Mouse (Mus musculus) spleen, postnatal 14 days (tissue): ENCODE results near the gene Ppp1r9a.

Source experiments
- DNase-seq, 2 experiments: peaks; one replicate each; pipeline ENCODE4 v3.0.0; 2021 to 2022; ENCODE audit warnings: low spot score in 2 of 2

Ppp1r9a gene

DNA sequence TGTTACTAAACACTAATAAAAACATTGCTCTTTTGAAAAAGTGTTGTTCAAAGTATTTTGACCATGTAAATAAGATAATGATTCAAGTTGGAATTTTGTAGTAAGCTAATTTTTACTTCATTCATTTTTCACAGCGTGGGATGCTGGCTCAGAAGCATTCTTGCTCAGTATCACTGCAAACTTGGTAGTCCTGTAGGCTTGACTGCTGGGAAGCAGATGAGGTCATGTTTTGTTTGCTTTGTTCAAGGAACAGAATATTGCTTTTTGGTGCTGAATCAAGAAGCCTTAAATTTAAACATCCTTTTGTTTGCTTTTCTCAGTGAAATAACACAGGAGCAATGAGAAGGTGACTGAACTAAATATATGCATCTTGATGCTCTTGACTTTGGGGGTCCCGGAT, 136.6 kb downstream of the Ppp1r9a start:
- DNase-seq, result no peak

DNA sequence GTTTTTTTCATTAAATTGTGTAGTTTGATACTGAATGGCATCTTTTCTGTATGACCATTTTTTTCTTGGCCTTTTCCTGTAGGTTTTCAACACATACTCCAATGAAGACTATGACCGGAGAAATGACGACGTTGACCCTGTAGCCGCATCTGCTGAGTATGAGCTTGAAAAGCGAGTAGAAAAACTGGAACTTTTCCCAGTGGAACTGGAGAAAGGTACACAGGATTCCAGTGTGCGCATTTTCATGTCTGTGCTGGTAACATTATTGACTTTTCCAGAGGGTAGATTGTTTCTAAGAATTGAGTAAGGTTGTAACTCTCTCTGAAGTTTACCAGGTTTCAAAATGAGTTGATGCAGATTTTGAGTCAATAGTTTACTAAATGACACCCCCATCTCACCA, 143.1 kb downstream of the Ppp1r9a start:
- DNase-seq, result no peak

DNA sequence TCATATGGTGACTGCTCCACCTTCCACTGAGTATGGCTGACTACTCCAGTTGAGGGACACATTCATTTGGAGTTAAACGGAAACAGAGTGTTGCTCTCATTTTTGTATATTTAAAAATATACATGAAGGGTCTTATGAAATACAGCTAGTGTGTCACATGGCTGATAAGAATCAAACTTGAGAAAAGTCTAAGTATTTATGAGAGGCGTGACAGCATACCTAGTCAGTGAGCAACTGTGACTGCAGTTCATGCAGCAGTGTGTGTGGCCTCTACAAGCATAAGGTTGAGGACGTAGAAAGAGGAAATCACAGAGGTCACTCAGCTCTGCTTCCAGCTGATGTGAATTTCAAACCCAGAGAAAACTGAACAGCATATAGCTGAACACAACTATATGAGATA, 145.3 kb downstream of the Ppp1r9a start:
- no peak for DNase-seq

DNA sequence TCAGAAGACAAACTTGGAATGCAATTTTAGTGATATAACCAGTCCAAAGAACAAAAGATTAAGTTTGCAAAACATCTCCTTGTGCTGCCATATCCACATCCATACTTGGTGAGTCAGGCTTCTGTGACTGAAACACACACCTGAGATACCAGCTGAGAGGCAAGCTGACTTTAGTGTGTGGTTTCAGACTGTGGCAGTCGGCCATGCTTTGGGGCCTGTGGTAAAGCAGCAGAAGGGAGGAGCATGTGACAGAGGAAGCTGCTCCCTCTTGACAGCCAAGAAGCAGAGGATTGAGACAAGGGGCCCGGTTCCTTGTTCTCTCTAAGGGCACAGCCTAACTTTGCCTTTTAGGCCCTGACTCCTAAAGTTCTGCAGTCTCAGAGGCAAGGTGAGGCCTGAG, 149.6 kb downstream of the Ppp1r9a start:
- DNase-seq, result no peak

DNA sequence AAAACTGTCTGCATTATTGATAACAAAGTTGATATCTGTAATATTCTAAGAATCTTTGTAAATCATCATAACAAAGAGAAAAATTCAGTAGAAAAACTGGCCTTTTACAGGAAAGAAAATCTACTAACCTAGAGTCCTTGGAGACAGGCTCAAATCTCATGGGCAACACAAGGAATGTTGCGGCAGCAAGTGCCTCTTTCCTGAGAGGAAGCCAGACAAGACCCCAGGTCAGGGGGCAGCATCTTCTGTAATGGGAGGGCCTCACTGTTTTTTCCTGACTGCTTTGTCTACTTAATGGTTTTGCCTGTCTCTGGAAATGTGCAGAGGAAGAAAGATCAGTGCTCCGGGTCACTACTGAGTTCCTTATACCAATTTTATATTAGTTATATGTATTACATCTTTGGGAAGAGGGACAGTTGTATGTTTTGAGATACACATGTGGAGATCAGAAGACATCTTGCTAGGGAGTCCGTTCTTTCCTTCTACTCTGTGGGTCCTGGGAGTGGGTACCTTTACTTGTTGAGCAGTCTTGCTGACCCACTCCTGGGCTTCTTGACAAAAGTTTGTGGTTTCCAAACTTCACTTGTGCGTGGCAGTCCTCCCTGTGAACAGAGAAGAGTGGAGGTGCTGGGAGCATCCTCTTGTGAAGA, 151.9 kb downstream of the Ppp1r9a start:
- no peak for DNase-seq

DNA sequence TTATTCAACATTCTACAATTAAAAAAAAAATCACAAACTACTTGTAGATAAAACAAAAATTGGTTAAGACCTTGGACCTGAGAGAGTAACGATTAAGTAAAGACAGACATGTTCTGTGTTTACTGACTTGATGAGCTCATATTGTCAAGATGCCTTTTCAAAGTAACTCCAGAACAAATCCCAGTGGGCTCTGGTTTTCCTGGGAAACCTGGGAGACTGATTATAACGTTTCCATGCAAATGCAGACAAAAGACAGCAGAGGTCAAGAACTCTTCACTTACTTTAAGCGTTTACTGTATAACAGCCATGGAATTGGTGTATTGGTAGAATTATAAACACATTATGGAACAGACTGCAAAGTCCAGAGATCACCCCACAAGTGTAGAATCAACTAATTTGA, 172.0 kb downstream of the Ppp1r9a start:
- no peak for DNase-seq

DNA sequence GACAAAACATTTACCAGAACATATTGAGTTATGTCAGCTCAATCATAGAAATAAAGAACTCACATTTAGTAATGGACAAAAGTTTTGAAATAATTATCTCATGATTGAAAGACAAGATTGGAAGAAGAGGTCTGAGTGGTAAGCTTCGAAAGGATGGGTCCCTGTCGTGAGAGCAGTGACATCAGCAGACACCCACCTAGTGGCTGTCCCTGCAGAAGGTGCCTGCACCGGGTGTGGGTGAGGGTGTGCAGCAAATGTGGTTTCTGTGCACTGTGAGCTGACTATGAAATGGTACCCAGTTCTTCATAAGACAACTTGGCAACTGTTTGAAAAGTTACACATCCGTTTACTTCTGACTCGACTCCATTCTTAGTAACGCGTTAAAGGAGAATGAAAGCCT, 173.0 kb downstream of the Ppp1r9a start:
- no peak for DNase-seq

DNA sequence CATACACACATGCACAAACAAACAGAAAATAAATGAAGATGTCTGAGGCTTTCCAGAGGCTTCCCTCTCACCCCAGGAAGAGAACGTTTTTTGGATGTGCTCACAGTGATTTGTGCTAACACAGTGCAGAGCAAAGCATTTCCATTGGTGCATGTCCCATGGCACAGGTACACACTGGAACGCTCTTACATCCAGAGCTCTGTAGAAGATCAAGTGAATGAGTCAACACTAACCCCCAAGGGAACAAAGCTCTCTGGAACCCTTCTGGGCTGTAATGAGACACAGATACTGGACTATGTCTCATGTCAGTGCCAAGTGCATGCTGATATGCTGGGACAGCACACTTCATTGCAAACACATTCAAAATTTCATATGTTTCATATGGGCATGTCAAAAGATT, 175.3 kb downstream of the Ppp1r9a start:
- DNase-seq, result no peak

DNA sequence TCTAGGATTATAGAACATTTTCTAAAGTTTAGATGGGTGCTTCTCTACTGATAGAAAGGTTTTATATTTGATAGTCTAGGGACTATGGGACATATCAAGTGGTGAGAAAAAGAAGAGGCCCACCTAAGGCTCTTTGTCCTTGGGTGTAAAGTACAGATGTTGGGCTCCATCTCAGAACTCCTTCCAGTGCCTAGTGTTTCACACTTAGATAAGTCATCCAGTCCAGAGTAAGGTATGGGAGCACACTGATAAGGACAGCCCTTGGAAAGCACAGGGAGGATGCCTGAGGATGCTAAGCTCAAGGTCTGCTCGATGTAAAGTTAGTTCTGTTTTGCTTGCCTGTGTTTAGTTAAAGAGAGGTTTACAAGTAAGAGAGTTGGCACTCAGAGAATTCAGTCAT, 176.4 kb downstream of the Ppp1r9a start:
- DNase-seq, result no peak

DNA sequence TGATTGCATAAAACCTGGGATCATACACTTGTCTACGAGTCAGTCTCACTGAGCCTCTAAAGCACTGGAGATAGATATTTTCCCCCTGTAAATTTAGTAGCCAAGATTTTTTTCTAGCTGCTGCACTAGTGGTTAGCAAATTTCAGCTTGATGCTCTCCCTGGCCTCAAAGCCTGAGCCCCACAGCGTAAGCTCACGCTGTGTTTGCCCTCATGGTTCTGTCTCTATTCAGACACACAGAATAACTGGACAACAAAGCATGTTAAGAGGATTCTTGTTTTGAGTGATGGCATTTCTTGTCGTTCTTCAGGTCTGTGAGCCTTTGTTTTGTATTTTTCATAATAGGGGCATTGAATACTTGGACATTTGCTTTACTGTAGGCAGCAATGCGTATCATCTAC, 177.4 kb downstream of the Ppp1r9a start:
- DNase-seq, result no peak

DNA sequence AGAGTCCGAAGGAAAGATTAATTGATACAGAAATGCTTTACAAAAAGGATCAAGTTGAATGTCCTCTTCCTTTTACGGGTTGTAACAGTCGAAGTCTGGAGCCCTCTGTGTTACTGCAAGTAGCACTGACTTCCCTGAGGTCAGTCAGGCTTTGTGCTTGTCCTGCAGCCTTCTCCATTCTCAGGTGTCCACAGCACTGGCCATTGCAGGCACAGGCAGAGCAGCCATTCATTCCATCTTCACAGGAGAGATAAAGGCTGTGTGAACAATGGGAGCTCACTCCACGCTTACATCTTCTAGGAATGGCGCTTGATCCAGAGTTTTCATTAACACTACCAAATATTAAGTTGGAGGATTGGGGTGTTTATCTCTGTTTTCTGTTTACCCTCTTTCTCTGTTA, 177.8 kb downstream of the Ppp1r9a start:
- no peak for DNase-seq

DNA sequence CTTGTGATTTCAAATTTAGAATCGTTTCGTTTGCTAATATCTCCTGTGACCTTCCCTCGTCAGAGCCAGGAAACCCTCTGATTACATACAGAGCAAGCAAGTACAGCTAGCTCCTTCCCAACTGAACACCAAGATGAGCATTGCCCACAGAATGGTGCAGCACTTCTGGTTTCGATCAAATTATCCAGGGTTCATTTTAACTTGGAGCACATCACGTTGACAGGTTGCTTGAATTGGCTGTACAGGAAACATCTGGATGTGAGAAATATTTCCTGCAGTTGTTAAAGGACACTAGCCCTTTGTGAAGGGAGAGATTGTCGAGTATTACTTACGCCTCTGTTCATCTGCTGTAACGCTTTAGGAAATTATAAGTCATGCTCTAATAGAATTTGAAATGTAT, 178.4 kb downstream of the Ppp1r9a start:
- DNase-seq, result no peak

DNA sequence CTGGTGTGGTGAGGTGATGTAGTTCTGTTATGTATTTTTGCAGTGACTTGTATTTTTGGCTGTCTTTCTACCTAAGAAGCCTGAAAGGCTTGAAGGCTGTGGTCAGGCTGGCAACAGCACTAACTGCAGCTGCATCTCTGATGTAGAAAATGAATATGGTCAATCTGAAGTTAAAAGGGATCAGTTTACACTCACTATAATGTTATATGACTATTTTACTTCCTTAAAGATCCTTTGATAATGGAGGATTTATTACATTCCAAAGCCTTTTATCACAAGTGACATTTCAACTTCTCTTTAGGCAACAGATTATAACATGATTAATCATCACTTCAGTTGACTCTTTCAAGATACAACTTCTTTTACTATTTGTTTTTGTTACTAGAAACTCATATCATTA, 179.4 kb downstream of the Ppp1r9a start:
- DNase-seq, result no peak

DNA sequence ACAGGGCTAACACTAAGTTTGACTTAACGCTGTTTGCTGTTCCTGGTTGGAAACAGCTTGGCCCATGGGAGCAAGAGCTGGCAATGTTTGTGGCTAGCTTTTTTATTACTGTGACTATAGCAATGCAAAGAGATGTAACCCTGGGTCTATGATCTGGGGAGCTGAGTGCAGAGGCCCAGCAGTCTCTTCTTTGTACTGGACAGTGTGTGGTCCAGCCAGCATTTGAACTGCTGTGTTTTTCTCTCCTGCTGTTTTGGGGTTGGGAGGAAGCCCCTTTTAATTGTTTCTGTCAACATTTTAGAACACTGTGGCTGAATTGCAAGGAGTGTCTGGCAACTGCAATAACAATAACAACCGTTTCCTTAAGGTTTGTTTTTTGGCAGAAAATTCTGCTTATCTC, 180.0 kb downstream of the Ppp1r9a start:
- DNase-seq, result no peak

DNA sequence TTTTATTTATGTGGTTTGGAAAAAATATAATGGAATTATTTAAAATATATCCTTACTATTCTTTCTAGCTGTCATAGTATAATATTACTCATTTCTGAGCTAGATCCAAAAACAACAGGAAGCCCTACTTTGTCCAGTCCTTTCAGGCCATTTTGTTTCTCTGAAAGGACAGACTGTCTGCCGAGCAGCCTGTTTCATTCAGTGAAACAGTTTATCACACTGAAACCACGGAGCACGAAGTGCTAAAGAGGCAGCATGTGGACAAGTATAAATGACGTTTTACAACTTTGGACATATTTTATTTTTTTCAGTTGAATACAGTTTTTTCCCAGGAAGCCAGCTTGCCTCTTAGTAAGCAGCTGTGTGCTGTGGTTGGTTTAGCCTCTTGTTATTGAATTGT, 181.2 kb downstream of the Ppp1r9a start:
- DNase-seq, result no peak

DNA sequence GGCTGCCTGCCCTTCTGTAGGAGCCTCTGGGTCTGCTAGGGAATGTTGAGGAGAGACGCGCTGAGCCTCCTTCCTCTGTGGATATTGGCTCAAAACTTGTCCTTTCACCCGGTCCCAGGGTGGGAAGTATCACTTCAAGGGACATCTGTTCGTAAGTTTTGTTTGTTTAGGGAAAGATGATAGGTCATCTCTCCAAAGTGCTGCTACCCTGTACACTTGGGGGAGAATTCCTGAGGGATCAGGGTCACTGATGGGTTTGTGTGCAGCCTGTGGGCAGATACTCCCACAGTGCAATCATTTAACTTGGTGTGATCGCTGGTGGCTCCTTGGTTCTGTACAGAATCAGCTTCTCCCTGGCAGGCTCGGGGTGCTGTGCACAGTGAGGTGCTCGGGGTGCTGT, 189.2 kb downstream of the Ppp1r9a start:
- no peak for DNase-seq

DNA sequence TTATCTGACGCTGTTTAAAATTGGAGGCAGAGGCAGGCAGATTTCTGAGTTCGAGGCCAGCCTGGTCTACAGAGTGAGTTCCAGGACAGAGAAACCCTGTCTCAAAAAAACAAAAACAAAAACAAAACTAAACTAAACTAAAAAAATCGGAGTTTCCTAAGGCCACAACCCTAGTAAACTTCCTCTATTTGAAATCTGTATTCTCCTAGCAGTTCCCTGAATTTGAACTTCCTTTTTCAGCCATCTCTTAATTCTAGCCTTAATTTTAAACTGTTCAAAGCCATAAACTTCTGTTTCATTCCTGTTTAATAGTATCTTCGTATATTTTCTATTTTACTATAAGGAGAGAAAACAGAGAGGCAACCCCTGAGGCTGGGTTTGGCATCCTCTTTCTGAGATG, 190.1 kb downstream of the Ppp1r9a start:
- DNase-seq, result no peak

DNA sequence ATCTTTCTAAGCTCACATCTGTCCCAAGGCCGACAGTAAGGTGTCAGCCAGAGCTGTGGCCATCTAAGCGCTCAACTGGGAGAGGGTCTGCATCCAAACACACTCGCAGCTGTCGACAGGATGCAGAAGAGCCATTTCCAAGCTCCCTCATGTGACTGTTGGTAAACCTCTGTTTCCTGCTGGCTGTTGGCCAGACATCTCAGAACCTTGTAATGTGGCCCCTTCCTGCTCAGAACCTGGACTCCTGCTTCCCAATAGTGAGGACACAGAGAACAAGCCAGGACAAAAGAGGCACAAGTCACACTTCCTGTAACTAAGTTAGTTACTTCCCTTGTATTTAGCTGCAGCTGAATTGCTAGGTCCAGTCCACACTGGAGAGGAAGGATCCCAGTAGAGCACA, 190.8 kb downstream of the Ppp1r9a start:
- no peak for DNase-seq

DNA sequence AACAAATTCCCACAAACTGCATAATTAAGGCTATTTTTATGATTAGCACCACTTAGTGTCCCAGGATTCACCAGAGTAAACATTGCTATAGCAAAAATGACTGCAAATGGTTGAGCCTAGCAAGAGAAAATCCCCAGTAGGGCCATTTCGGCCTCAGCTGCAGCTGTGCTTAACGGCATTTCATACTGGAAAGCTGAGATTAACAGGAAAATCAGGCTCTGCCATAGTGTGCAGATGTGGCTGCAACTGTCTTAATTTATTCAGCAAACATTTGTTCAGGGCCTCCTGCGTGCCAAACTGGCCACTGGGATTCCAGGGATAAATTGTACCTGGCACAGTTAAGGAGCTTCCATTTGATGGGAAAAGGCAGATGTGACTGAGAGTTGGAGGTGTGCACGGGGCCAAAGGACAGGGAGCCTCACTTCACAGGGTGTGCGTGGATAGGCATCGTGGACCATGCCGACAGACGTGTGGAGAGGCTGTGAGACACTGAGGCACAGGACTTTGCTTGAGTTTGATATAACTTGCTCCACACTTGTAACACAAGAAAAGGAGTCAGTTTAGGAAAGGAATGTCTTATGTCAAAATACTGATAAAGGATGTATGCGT, 192.8 kb downstream of the Ppp1r9a start:
- DNase-seq, result no peak

DNA sequence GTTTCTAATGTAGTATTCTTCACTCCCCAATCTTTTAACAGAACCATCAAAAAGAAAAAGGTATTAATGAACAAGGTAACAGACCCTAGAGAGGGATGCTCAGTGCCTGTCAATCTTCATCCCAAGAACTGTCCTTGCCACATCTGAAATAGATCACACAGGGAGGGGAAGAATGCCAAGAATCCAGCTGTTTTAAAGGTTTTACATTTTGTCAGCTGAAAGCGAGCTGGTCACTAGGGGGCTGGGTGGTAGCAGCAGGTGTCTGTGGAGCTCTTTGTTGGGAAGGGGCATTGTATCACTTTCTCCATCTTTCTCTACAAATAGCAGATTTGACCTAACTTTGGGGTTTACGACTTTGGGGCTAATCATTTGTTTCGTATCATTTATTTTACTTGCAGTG, 194.6 kb downstream of the Ppp1r9a start:
- no peak for DNase-seq

DNA sequence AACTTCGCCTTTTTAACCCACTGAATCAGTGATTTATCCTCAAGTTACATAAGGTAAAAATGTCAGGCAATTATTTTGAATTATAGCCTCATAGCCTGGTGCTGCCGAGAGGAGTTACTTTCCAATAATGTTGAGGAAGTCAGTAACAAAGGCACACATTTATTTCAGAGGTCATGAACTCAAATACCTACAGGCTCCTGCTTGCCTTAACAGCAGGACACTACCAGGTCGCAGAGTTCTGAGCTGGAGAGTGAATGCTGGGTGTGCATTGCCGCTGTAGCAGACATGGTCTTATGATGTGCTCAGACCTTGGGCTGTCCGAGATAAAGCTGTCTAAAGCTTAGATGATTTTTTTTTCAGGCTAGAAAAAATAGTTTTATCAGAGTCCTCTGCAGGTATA, 196.6 kb downstream of the Ppp1r9a start:
- DNase-seq, result no peak

DNA sequence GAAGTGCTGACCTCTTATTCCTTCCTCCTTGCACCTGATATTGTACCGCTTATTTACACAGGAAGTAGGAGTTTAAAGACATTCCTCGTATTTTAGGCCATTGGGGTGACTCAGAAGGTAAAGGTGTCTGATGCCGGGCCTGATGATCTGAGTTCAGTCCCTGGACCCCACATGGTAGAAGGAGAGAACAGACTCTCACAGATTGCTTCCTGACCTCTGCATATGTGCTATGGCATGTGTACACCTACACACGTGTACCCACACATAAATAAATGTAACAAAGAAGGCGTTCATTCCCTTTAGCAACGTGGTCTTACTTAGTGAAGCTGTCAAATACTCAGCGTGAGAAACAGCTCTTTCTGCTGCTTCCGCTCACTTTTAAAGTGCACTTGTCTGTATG, 197.1 kb downstream of the Ppp1r9a start:
- no peak for DNase-seq

DNA sequence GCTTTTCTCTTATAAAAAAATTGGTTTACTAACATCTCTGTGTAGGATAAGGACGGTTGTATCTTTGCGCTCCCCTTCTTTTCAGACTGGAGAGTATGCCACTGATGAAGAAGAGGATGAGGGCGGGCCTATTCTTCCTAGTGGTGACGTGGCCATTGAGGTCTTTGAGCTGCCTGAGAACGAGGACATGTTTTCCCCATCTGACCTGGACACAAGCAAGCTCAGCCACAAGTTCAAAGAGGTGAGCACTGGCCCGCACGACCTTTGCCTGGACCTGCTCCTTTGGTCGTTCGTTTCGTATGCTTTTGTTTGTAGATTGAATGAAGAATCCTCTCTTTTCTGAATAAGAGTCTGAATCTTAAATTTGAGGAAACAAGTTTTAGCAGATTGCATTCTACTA, 197.6 kb downstream of the Ppp1r9a start:
- DNase-seq, result no peak

DNA sequence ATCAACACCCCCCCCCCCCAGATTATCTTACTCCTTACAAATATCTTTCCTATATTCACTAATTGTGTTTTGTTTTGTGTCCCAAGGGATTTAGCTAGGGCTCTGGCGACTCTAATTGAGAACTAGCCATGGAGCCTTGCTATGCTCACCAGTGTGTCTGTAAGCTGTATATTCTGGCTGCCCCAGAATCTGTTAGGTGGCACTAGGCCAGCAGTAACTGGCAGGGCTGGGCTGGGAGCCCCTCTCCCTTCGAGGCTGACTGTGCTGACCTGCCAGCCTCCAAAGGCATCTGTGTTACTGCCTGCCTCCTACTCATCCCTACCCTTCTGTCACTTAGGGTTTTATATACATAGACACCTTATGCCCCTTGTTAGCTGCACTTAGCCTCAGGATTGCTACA, 200.0 kb downstream of the Ppp1r9a start:
- no peak for DNase-seq
